Mouse (Mus musculus) cerebellum, adult 2 months (tissue): Measurements from ENCODE around the gene Zer1.

Experiments
- CTCF ChIP-seq: fragments of 200-500 bp; IDR thresholded peaks from 2 replicates; pipeline ENCODE4 v1.5.1; 2011; ENCODE audit warnings: low read depth, mild to moderate bottlenecking, control low read depth, low read length, moderate library complexity, borderline replicate concordance; ENCODE audit not compliant: insufficient read depth
- POLR2A ChIP-seq: fragments of 200-500 bp; IDR thresholded peaks from 2 replicates; pipeline ENCODE4 v1.6.1; 2011; ENCODE audit warnings: low read length, control low read depth, borderline replicate concordance; ENCODE audit not compliant: insufficient read depth

DNA sequence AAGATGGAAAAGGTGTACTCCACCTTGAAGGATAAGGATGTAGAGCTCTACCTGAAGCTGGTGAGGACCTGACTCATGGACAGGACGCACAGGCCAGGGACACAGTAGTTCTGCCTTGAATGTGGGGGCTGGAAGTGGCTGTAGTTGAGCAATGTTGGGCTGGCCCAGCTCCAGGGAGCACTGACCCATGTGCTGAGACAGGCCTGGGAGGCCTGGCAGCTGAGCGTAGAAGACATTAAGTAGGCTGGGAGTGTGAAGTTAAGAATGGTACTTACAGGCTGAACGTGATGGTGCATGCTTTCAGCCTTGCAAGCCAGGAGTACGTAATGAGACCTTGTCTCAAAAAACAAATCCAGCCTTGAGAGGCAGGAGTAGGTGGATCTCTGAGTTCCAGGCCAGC, 23.1 kb upstream of the Zer1 start:
- no peak for TF ChIP-seq CTCF
- no peak for TF ChIP-seq POLR2A
